Mouse (Mus musculus) testis, adult 2 months (tissue): ENCODE results near the gene Lyrm1.

Experiments
- CTCF ChIP-seq: fragments of 200-500 bp; IDR thresholded peaks from 2 replicates; pipeline ENCODE4 v1.5.1; 2012; ENCODE audit warnings: low read depth, mild to moderate bottlenecking, inconsistent platforms, low read length, moderate library complexity; ENCODE audit not compliant: control insufficient read depth, insufficient read depth, insufficient replicate concordance
- POLR2A ChIP-seq: fragments of 200-500 bp; IDR thresholded peaks from 2 replicates; pipeline ENCODE4 v1.6.1; 2012; ENCODE audit warnings: low read depth, mild to moderate bottlenecking, inconsistent platforms, low read length, moderate library complexity; ENCODE audit not compliant: control insufficient read depth

GRCm38 (mm10) chr7:119873050-119873449, 22.6 kb upstream of the Lyrm1 start:
- no peak for TF ChIP-seq CTCF
- no peak for TF ChIP-seq POLR2A
